Mouse (Mus musculus) kidney, postnatal 4 days (tissue): ENCODE measurements at regions not wholly inside any gene's neighbourhood (a gene's known extent, or its start where the extent isn't known, plus 50 kb on each side); places are given as distances from the start of the nearest gene placed in this dataset.
A peak's percentile ranks its signal among the peaks of the same experiment; 100 is the strongest.
"Not testable (repeated sequence)": the region's sequence is repeated elsewhere in the genome, so short reads cannot be mapped to it uniquely, and the experiment has no call there.

Experiments used
- DNase-seq, 2 experiments: peaks; one replicate each; pipeline ENCODE4 v3.0.0; 2021; ENCODE audit warnings: mixed read lengths in 2 of 2

- DNase-seq = no peak
Observed at GRCm38 (mm10) chr2:51682177-51682576, 54.9 kb downstream of the Tas2r134 start.

DNA sequence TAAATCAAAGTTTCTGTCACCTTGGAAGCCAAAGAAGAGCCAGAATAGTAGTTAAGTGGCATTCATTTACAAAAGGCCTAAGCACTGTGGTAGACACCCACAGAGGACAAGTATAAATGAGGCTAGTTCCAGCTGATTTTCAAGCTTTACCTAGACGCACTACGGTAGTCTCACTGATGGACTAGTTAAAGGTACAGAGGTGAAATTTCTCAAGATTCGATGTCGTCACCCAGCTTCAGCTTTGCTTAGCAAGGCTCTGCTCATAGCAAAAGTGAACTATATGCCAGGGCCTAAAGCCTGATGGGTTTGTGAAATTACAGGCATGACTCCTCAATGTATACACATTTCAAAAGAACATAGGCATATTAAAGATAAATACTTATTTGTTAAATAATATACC is 55.4 kb downstream of the Tas2r134 start:
- DNase-seq = no peak

DNA sequence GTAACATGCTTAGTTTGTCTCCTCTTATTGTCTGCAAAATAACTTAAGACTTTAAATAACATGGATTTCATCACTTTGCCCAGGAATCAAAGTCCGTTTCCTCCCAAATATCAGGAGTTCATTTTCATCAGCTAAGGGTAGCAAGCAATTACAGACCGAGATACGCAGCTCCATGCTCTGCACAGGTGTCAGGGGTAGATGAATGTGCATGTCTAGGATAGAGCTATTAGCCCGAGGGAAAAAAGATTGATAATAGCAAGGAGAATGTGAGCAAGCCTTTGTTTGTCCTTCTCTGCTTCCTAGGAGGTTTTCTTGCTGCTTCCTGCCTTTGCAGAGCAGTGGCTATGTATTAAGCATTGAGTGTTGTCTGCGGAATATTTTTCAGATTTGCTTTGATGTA is 77.8 kb downstream of the Tas2r134 start:
- DNase-seq = no peak

DNA sequence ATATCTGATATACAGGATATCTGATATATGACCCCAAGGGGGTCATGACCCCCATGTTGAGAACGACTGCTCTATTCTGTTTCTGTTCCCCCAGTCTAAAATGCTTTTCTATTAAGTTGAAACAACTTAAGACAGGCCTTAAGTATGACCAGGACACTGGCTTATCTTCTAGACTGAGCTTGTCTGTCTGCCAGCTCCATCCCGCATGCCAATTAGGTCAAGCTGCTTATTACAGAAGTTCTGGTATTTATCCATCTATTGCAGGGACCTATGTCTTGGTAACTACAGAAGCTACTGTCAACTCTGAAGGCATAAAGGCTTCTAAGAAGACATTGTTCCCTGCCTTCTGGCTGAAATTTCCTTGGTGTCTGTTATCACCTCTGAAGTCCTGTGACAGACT is 81.4 kb downstream of the Tas2r134 start:
- DNase-seq = no peak

- no peak for DNase-seq
Observed at GRCm38 (mm10) chr2:51712611-51713010, 85.3 kb downstream of the Tas2r134 start.

DNA sequence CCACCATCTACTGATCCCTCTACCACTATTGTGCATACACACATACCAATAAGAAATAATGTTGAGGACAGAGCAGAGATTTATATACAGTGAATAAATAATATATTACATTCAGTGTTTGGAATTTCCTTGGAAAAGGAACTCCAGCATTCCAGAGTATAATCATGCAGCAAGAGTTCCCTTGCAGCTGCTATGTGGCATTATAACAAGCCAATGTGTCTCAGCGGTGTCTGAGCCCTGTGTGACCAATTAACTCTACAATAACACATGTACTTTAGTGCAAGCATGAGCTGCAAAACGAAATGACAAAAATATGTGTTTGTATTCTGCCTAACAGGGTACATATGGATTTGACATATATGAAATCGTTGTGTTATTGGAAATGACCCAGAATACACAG is 103.5 kb downstream of the Tas2r134 start:
- DNase-seq = no peak

GRCm38 (mm10) chr2:51731703-51732102 is 104.4 kb downstream of the Tas2r134 start:
- DNase-seq = no peak

GRCm38 (mm10) chr2:51732355-51732754 is 105.0 kb downstream of the Tas2r134 start:
- no peak for DNase-seq

DNA sequence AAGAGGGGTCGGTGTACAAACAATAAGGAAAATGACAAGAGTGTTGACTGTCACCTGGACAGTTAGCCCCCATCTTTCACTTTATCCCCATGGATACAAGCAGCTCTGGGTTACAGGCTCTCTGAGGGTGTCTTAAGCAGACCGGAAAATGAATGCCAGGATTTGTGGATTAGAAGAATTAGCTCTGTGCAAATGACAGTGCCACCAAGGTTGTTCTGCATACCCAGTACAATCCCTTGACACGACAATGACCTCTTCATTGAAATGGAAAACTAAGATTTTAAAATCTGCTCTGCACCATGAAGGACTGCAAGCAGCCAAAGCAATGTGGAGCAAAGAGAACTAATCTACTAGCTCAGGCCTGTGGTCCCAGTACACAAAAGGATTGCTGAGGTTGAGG is 105.9 kb downstream of the Tas2r134 start:
- DNase-seq = no peak

DNA sequence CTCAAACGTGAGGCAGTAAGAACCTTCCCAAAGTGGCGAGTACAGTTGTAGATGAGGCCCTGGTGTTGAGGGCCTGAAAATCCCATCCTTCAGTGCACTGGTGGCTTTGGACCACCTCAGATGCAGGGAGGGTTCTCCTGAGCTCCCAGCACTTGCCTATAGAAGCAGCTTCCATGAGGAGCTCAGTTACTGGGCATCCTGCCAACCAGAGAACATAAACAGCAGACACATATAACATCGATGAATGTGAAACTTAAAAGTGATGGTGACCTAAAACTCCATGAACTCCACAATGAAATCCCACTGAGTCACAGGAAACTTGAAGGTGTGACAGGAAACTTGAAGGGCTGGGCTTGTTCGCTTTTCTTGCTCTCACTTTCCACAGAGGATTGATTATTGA is 109.1 kb downstream of the Tas2r134 start:
- no peak for DNase-seq

DNA sequence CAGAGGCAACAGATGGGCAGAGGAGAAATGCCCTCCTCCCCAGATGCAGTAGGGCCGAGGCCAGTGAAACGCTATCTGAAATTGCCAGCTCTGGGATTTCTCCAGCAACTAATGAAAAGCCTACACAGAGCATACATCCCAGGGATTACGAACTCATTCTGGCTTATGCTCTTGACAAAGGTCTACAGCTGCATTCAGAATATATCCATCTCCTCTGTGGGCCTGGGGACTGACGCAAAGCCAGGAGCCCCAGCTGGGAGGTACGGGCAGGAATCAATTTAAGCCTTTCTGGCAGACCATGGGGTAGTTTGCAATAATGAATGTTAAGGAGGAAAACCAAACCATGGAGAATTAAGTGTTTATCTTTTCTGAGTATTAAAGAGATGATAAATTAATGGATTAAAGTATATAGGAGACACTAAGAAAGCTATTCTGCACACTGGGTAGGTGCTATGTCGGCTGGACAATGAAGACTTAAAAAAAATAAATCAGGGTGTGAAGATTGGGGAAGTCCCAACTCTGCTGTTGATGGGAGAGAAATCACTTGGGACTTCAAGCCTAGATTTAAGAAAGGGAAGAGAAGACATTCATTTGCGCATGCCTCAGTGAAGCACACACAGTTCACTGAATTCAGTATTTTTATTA is 120.5 kb downstream of the Tas2r134 start:
- no peak for DNase-seq

- DNase-seq = peak in 1 of 2 experiments; percentile 4
Observed at GRCm38 (mm10) chr2:51749247-51749646, 121.9 kb downstream of the Tas2r134 start.

- DNase-seq = no peak
Observed at GRCm38 (mm10) chr2:51752941-51753564, 125.7 kb downstream of the Tas2r134 start.

GRCm38 (mm10) chr2:51753565-51754031 is 126.3 kb downstream of the Tas2r134 start:
- no peak for DNase-seq

GRCm38 (mm10) chr2:51757361-51757760 is 130.1 kb downstream of the Tas2r134 start:
- no peak for DNase-seq

DNA sequence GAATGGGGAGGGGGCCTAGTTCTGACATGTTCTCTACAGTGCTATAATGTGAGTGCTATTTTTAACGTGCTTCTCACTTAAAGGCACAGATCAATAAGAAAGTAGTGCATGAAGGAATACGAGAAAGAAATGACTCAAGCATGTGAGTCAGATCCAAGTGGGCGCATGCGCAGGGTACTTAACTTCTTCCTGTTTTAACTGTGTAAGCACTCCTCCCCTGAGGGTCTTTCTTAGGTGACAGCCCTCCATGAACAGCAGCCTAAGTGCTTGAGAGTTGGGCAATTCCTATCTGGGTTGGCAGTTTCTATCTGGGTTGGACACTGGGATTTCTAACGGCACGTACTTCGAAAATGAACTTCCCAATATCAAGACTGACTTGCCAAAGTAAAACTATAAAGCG is 130.8 kb downstream of the Tas2r134 start:
- DNase-seq = no peak

- DNase-seq = no peak
Observed at GRCm38 (mm10) chr2:51762866-51763265, 135.6 kb downstream of the Tas2r134 start.

GRCm38 (mm10) chr2:51767507-51768135 is 140.3 kb downstream of the Tas2r134 start:
- no peak for DNase-seq

- no peak for DNase-seq
Observed at GRCm38 (mm10) chr2:51768298-51769271, 141.3 kb downstream of the Tas2r134 start.

DNA sequence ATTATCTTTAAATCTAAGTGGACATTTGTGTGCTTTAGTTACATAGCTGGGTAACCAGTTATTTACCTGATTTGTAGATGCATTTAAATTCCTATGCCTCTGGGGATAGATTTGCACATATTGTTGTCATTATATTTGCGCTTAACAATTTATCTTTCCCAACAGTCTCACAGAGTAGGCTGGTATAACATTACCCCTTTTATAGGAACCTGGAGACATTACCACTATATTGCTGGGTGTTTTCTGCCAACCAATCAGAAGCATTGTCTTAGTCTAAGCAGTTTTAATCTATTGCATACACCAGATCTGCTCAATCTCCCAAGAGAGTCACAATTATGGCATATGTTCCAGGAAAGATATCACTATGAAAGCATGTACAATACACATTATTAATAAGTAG is 149.8 kb downstream of the Rbm43 start:
- DNase-seq = no peak

- DNase-seq = no peak
Observed at GRCm38 (mm10) chr2:51788896-51789295, 146.1 kb downstream of the Rbm43 start.

- DNase-seq = not testable (repeated sequence)
Observed at GRCm38 (mm10) chr2:51793291-51793690, 141.7 kb downstream of the Rbm43 start.

GRCm38 (mm10) chr2:51799856-51800255 is 135.1 kb downstream of the Rbm43 start:
- no peak for DNase-seq
